Mouse (Mus musculus): ENCODE measurements around the gene Dab2ip. TPM values are rescaled to one million over a fixed set of nuclear protein-coding genes. Genes with fewer than 3 reads are reported as not detected.
A peak's percentile ranks its signal among the peaks of the same experiment; 100 is the strongest.

Gene Dab2ip
- polyA plus RNA-seq, 1 experiment from 2014 or later: 44.0 TPM

DNA sequence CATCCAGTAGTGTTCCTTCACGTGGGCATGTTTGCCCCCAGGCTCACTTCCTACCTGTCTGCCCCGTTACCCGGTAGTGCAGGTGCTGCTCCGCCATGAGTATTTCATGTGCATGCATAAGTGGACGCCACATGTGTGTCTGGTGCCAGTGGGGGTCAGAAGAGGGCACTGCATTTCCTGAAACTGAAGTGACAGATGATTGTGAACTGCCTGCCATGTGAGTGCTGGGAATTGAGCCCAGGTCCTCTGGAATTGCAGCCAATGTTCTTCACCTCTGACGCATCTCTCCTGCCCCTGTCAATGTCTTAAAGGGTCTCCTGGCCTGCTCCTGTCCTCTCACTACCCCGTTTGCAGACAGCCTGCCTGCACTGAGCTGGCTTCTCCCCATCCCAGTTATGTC lies 143.9 kb downstream of the Dab2ip start:
- no peak for ATAC-seq (replicated peaks; ENCODE audit: insufficient number of reproducible peaks, insufficient read depth, low FRiP score, low read depth)
- Histone ChIP-seq H3K4me1 (replicated peaks) (peaks cover 70% of the 10 kb centered on the region), H3K36me3 (no peaks in the 10 kb centered on the region; the same call in 1 of the 2 replicates), H3K9ac (no peak overlapping the region), H3K4me3 (no peak overlapping the region), H3K27me3 (no peaks in the 10 kb centered on the region), H3K9me3 (replicated peaks) (no peaks in the 10 kb centered on the region), H3K27ac (peak overlapping the region; percentile 3; the same call in 1 of the 2 replicates), H3K4me2 (no peak overlapping the region)
- 86% methylated on average over 7 of the region's 7 CpGs for WGBS

DNA sequence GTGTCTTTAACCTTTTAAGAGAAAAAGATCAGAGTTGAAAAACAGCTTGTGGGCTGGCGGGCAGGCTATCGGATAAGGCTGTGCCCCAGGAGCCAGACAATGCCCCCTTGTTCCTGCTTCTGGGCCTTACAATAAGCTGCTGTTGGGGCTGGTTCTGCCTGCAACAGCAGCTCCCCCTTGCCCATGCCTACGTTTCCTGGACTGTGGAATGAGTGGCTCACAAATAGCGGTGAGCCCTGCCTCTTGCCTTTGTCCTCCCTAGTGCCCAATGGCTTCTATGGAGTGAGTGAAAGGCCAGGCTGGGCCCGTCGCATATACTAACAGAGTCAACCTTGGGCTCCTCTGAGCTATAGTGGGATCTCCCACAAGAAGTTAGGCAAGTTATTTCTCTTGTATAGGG lies 144.5 kb downstream of the Dab2ip start:
- Histone ChIP-seq H3K4me3 (no peak overlapping the region), H3K4me1 (replicated peaks) (peaks cover 69% of the 10 kb centered on the region)
- no peak for ATAC-seq (replicated peaks; ENCODE audit: insufficient number of reproducible peaks, insufficient read depth, low FRiP score, low read depth)

DNA sequence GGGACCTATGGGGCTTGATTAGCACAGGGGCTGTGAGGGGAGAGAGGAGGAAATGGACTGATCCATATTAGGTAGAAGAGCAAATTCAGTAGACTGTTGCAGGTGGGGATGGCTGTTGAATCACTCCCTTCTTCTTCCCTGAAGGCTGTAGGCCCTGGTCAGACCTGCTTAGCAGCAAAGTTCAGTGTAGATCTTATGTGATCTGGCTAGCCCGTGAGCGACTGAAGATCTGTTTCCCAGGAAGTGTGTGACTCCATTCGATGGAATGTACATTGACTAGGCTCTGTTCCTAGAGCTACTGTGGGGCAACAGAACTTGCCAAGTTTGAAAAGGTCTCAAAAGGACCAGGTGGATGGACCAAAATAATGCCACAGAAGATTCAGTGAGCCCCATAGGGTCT lies 145.2 kb downstream of the Dab2ip start:
- no peak for ATAC-seq (replicated peaks; ENCODE audit: insufficient number of reproducible peaks, insufficient read depth, low FRiP score, low read depth)
- H3K36me3 ChIP-seq: no peaks in the 10 kb centered on the region; the same call in 1 of the 2 replicates
- H3K9ac ChIP-seq: no peak overlapping the region
- 77% methylated on average over 3 of the region's 3 CpGs for WGBS
- peaks cover 63% of the 10 kb centered on the region for H3K4me1 ChIP-seq (replicated peaks)
- no peak overlapping the region for H3K4me2 ChIP-seq
- H3K27me3 ChIP-seq: no peaks in the 10 kb centered on the region
- 0 out of 2 replicates have a peak overlapping the region, but pooled peaks have one; percentile 10 for H3K27ac ChIP-seq
- no peak overlapping the region for H3K4me3 ChIP-seq
- H3K9me3 ChIP-seq (replicated peaks): no peaks in the 10 kb centered on the region

More for the DNA sequence above, 144.5 kb downstream of the Dab2ip start:
- Histone ChIP-seq H3K36me3 (no peaks in the 10 kb centered on the region; the same call in 1 of the 2 replicates), H3K9ac (no peak overlapping the region), H3K27ac (peak overlapping the region; percentile 44), H3K4me2 (no peak overlapping the region), H3K27me3 (no peaks in the 10 kb centered on the region), H3K9me3 (replicated peaks) (no peaks in the 10 kb centered on the region)
- WGBS: 71% methylated on average over 6 of the region's 6 CpGs

DNA sequence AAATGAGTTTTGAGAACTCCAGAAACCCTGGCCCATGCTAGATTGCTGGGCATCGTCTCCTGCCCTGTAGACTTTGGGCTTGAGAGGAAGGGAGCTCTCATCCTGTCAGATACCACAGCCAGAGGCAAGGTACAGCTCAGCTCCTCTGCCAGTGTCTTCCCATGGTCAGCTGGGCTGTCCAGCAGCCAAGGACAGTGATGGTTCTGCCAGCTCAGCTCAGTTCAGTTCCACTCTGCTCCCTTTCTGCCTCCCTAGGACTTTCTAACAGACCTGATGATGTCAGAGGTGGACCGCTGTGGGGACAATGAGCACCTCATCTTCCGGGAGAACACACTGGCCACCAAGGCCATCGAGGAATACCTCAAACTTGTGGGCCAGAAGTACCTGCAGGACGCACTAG lies 154.5 kb downstream of the Dab2ip start:
- Histone ChIP-seq H3K27me3 (no peaks in the 10 kb centered on the region), H3K9me3 (replicated peaks) (no peaks in the 10 kb centered on the region), H3K9ac (no peak overlapping the region), H3K27ac (no peak overlapping the region), H3K4me2 (no peak overlapping the region), H3K4me3 (no peak overlapping the region), H3K4me1 (replicated peaks) (peaks cover 33% of the 10 kb centered on the region), H3K36me3 (peaks cover 53% of the 10 kb centered on the region)
- no peak for ATAC-seq (replicated peaks; ENCODE audit: insufficient number of reproducible peaks, insufficient read depth, low FRiP score, low read depth)
- WGBS: 92% methylated on average over 5 of the region's 5 CpGs

DNA sequence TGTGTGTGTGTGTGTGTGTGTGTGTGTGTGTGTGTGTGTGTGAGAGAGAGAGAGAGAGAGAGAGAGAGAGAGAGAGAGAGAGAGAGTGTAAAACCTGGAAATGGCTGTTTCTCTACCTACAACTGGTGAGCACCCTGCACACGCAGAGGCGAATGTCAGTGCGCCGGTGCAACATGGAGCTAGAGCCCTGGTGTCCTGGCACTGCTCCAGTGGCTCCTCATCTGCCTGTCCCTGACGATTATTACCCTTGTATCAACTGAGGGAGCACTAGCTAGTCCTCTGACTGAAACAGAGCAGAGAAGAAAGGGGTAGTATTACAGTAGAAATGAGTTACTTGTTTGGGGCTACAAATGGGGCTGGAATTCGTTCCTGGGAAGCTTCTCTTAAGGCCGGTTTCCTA lies 155.4 kb downstream of the Dab2ip start:
- 67% methylated on average over 7 of the region's 7 CpGs for whole genome bisulfite sequencing
- Histone ChIP-seq H3K9ac (no peak overlapping the region), H3K9me3 (replicated peaks) (no peaks in the 10 kb centered on the region), H3K4me3 (no peak overlapping the region), H3K27ac (no peak overlapping the region), H3K36me3 (peaks cover 61% of the 10 kb centered on the region), H3K27me3 (no peaks in the 10 kb centered on the region), H3K4me2 (no peak overlapping the region), H3K4me1 (replicated peaks) (peaks cover 35% of the 10 kb centered on the region)
- no peak for ATAC-seq (replicated peaks; ENCODE audit: insufficient number of reproducible peaks, insufficient read depth, low FRiP score, low read depth)

DNA sequence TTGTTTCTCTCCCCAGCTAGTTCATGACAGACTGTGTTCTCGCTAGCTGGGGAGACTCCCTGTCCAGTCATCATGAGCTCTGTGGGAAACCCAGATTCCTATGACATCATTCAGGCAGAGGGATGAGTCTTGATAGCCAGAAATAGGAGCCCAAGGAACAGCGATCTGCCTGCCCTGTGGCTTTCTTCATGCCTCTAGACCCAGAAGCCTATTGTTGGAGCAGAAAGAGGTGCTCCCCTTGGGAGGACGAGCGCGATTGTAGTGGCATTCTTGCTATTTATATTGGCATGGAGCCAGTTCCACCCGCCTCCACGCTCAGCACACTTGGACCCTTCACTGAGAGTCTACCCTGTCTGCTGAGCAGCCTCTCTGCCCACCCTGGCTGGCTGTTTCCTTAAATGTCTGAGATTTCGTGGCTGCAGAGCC lies 156.7 kb downstream of the Dab2ip start:
- peaks cover 69% of the 10 kb centered on the region for H3K36me3 ChIP-seq
- H3K9ac ChIP-seq: no peak overlapping the region
- H3K27ac ChIP-seq: peak overlapping the region; percentile 54
- H3K27me3 ChIP-seq: no peaks in the 10 kb centered on the region
- H3K9me3 ChIP-seq (replicated peaks): no peaks in the 10 kb centered on the region
- H3K4me1 ChIP-seq (replicated peaks): peaks cover 35% of the 10 kb centered on the region
- ATAC-seq (replicated peaks; ENCODE audit: insufficient number of reproducible peaks, insufficient read depth, low FRiP score, low read depth): peak; percentile 64
- H3K4me3 ChIP-seq: no peak overlapping the region
- WGBS: 22% methylated on average over 8 of the region's 8 CpGs
- H3K4me2 ChIP-seq: no peak overlapping the region

DNA sequence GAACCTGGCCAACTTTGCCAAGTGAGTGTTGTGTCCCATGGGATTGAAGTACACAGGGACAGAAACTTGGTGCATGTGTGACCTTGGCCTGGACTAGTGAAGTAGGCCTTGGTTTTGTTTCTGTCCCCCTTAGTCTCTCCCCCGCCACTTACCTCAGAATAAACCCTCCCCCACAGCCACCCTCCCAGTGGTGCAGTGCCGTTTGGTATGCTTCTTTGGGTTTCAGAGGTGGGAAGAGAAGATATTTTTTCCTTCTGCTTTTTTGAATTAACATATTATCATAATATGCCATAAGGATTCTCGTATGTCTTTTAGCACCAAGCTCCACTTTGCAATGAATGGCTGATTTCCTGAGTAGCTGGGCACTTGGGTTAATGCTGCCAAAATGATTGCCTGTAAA lies 157.4 kb downstream of the Dab2ip start:
- WGBS: 73% methylated on average over 3 of the region's 3 CpGs
- ATAC-seq (replicated peaks; ENCODE audit: insufficient number of reproducible peaks, insufficient read depth, low FRiP score, low read depth): no peak
- H3K36me3 ChIP-seq: peaks cover 69% of the 10 kb centered on the region
- H3K9me3 ChIP-seq (replicated peaks): no peaks in the 10 kb centered on the region
- no peaks in the 10 kb centered on the region for H3K27me3 ChIP-seq
- peak overlapping the region; percentile 54; the same call in 1 of the 2 replicates for H3K27ac ChIP-seq
- H3K9ac ChIP-seq: no peak overlapping the region
- H3K4me1 ChIP-seq (replicated peaks): peaks cover 31% of the 10 kb centered on the region
- H3K4me2 ChIP-seq: no peak overlapping the region
- H3K4me3 ChIP-seq: no peak overlapping the region

DNA sequence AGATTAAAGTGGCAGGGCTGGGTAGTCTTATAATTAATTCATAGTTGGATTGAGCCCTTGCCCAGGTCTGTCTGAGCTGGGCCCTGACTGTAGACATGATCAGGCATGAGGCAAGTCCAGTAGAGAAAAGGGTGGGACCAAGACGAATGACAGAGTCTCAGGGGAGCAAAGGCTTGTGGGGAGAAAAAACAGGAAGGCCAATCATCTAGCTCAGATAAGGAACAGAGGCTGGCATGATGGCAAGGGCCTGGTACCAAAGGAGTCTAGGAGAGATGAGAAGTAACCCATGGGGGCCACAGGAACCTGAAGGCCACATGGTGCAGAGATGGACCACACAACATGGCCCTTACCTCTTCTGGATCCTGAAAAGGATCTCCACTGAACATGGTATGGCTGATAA lies 158.1 kb downstream of the Dab2ip start:
- Histone ChIP-seq H3K27ac (no peak overlapping the region), H3K4me2 (no peak overlapping the region), H3K4me3 (no peak overlapping the region), H3K9me3 (replicated peaks) (no peaks in the 10 kb centered on the region), H3K36me3 (peaks cover 69% of the 10 kb centered on the region), H3K27me3 (no peaks in the 10 kb centered on the region), H3K9ac (no peak overlapping the region), H3K4me1 (replicated peaks) (peaks cover 30% of the 10 kb centered on the region)
- ATAC-seq (replicated peaks; ENCODE audit: insufficient number of reproducible peaks, insufficient read depth, low FRiP score, low read depth): no peak
- WGBS: 77% methylated on average over 1 of the region's 1 CpGs

DNA sequence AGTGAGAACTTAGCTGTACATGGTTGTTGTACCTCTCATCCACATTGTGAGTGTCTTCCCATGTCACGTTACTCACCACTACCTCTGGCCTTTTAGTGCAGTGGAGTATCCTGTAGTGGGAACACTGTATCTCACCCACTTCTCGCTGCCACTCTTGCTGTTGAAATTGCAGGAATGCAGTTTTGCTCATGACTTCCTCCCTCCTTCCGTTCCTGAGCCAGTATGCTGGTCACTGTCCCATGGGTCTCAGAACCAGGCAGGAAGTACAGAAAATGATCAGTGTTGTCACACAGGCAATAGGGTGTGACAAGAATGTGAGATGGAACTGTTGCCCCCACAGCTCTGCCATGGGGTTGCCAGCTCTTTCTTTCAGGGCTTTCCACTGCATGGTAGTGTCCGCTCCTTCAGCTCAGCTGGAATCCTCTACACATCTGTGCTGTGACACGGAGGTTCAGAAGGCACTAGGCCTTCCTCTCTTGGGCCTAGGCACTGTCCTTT lies 160.0 kb downstream of the Dab2ip start:
- Histone ChIP-seq H3K4me3 (no peak overlapping the region), H3K27ac (no peak overlapping the region), H3K27me3 (no peaks in the 10 kb centered on the region), H3K4me2 (no peak overlapping the region), H3K9ac (no peak overlapping the region), H3K9me3 (replicated peaks) (no peaks in the 10 kb centered on the region), H3K4me1 (replicated peaks) (peaks cover 29% of the 10 kb centered on the region), H3K36me3 (peaks cover 81% of the 10 kb centered on the region)
- WGBS: 65% methylated on average over 5 of the region's 5 CpGs
- no peak for ATAC-seq (replicated peaks; ENCODE audit: insufficient number of reproducible peaks, insufficient read depth, low FRiP score, low read depth)

DNA sequence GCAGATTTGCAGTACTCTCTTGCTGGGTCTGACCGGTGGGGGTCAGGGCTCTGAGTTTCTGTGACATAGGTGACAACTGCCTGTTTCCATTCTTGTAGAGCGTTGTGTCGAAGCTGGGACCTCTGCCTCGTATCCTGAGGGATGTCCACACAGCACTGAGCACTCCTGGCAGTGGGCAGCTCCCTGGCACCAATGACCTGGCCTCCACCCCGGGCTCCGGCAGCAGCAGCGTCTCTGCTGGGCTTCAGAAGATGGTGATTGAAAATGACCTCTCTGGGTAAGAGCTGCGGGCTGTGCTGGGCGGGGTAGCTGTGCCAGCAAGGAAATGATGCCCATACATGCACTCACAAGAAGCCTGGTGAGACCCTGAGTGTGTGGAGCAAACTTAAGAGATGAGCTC lies 160.6 kb downstream of the Dab2ip start:
- 90% methylated on average over 9 of the region's 9 CpGs for WGBS
- Histone ChIP-seq H3K4me3 (no peak overlapping the region), H3K27ac (no peak overlapping the region), H3K4me2 (no peak overlapping the region), H3K9me3 (replicated peaks) (no peaks in the 10 kb centered on the region), H3K9ac (no peak overlapping the region), H3K36me3 (peaks cover 87% of the 10 kb centered on the region), H3K4me1 (replicated peaks) (peaks cover 26% of the 10 kb centered on the region), H3K27me3 (no peaks in the 10 kb centered on the region)
- ATAC-seq (replicated peaks; ENCODE audit: insufficient number of reproducible peaks, insufficient read depth, low FRiP score, low read depth): no peak

DNA sequence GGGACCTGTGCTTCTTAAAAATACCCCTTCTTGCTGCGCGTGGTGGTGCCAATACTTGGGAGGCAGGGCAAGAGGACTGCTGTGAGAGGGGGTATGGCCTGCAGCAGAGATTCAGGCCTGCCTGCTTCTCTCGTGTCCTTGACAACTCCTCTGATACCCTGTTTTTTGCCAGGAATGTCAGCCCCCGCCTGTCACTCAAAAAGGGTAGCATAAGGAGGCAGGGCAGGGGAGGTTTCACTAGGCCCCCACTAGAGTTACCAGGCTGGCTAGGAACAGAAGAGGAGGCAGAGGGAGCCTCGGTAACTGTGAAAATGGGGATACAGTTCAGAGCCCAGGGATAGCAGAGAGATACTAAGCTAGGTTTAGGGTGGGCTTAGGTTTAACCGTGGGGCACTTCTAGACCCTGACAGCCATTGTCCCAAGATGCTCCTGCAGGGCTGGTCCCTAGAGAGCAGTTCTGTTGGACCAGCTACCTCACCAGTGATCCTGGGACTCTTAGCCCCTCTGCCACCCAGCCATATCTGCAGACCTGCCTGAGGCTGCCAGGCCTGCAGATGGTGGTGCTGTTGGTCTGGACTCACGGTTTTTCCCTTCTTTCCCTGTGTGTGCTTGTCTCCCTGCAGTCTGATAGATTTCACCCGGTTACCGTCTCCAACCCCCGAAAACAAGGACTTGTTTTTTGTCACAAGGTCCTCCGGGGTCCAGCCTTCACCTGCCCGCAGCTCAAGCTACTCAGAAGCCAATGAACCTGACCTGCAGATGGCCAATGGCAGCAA lies 161.4 kb downstream of the Dab2ip start:
- WGBS: 83% methylated on average over 12 of the region's 12 CpGs
- no peak for ATAC-seq (replicated peaks; ENCODE audit: insufficient number of reproducible peaks, insufficient read depth, low FRiP score, low read depth)
- no peak overlapping the region for H3K4me3 ChIP-seq
- no peak overlapping the region for H3K27ac ChIP-seq
- no peak overlapping the region for H3K9ac ChIP-seq
- H3K4me2 ChIP-seq: no peak overlapping the region
- no peaks in the 10 kb centered on the region for H3K27me3 ChIP-seq
- H3K4me1 ChIP-seq (replicated peaks): peaks cover 18% of the 10 kb centered on the region
- peaks cover 94% of the 10 kb centered on the region for H3K36me3 ChIP-seq
- H3K9me3 ChIP-seq (replicated peaks): no peaks in the 10 kb centered on the region

DNA sequence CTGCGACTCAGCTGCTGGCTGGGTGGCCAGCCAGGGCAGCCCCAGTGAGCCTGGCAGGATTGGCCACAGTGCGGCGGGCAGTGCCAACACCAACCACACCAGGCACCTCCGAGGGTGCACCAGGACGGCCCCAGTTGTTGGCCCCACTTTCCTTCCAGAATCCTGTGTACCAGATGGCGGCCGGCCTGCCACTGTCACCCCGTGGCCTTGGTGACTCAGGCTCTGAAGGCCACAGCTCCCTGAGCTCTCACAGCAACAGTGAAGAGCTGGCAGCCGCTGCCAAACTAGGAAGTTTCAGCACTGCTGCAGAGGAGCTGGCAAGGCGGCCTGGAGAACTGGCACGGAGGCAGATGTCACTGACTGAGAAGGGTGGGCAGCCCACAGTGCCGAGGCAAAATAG lies 162.0 kb downstream of the Dab2ip start:
- Histone ChIP-seq H3K27me3 (no peaks in the 10 kb centered on the region), H3K9me3 (replicated peaks) (no peaks in the 10 kb centered on the region), H3K9ac (no peak overlapping the region), H3K4me2 (no peak overlapping the region), H3K27ac (no peak overlapping the region), H3K36me3 (peaks cover 97% of the 10 kb centered on the region), H3K4me3 (no peak overlapping the region), H3K4me1 (replicated peaks) (peaks cover 12% of the 10 kb centered on the region)
- ATAC-seq (replicated peaks; ENCODE audit: insufficient number of reproducible peaks, insufficient read depth, low FRiP score, low read depth): no peak
- 93% methylated on average over 12 of the region's 12 CpGs for WGBS

Measured in heart, embryonic 15.5 days (tissue).